Mouse (Mus musculus) embryonic facial prominence, embryonic 14.5 days (tissue): ENCODE measurements around the gene Cops2. TPM values are rescaled to one million over a fixed set of nuclear protein-coding genes. Genes with fewer than 3 reads are reported as not detected.

Source experiments
- ATAC-seq: fragments of 200-750 bp; cut with Nextera tagmentation; 2 replicates; pipeline ENCODE4 v1.8.0; 2017; ENCODE audit warnings: low read depth, moderate number of reproducible peaks, moderate TSS enrichment
- DNase-seq: peaks from one replicate; pipeline ENCODE4 v3.0.0-alpha.2; 2015; ENCODE audit warnings: low spot score
- H3K27ac ChIP-seq: fragments of 300-500 bp; sonication (generic); replicated peaks from 2 replicates; pipeline ENCODE4 v1.5.1; 2014; ENCODE audit warnings: low read depth, mild to moderate bottlenecking, low read length, moderate library complexity
- H3K27me3 ChIP-seq: fragments of 300-500 bp; sonication (generic); replicated peaks from 2 replicates; pipeline ENCODE4 v1.6.1; 2014; ENCODE audit warnings: low read length; ENCODE audit not compliant: control insufficient read depth, insufficient read depth
- H3K36me3 ChIP-seq: fragments of 300-500 bp; sonication (generic); 2 replicates; pipeline ENCODE4 v1.6.1; 2014; ENCODE audit warnings: low read length, mixed read lengths; ENCODE audit not compliant: control insufficient read depth, insufficient read depth
- H3K4me1 ChIP-seq: fragments of 300-500 bp; sonication (generic); 2 replicates; pipeline ENCODE4 v1.6.1; 2014; ENCODE audit warnings: antibody characterized with exemption, low read length; ENCODE audit not compliant: control insufficient read depth, insufficient read depth
- H3K4me2 ChIP-seq: fragments of 300-500 bp; sonication (generic); 2 replicates; pipeline ENCODE4 v1.6.1; 2014; ENCODE audit warnings: low read depth, mild to moderate bottlenecking, low read length, moderate library complexity, mixed read lengths
- H3K4me3 ChIP-seq: fragments of 300-500 bp; sonication (generic); 2 replicates; pipeline ENCODE4 v1.5.1; 2014; ENCODE audit warnings: low read depth, mild to moderate bottlenecking, low read length
- H3K9ac ChIP-seq: fragments of 300-500 bp; sonication (generic); 2 replicates; pipeline ENCODE4 v1.6.1; 2014; ENCODE audit warnings: low read depth, mild to moderate bottlenecking, low read length, moderate library complexity, mixed read lengths
- H3K9me3 ChIP-seq: fragments of 300-500 bp; sonication (generic); 2 replicates; pipeline ENCODE4 v1.6.1; 2016; ENCODE audit warnings: low read length; ENCODE audit not compliant: control insufficient read depth
- WGBS: fragments of 180-500 bp; shearing (Covaris S2); extraction: QIAGEN DNeasy Blood & Tissue Kit; methylation state at CpG from one replicate; pipeline ENCODE4 v1.1.7; 2014; 5-methylcytosine and 5-hydroxymethylcytosine counted together
- polyA plus RNA-seq: library from polyadenylated mRNA; unstranded; fragments of >200 nt; fragmentation: Nextera tagmentation; extraction: Ambion mirVana; gene quantifications from 2 replicates; pipeline ENCODE4 v1.2.1, GENCODE M21; 2014

Gene Cops2
- polyA plus RNA-seq, 1 experiment from 2014 or later = 90.0 TPM

GRCm38 (mm10) chr2:125792144-125792878 is 66.6 kb downstream of the Cops2 start:
- Histone ChIP-seq H3K27ac (no peak overlapping the region), H3K27me3 (no peaks in the 10 kb centered on the region), H3K9me3 (no peaks in the 10 kb centered on the region), H3K36me3 (no peaks in the 10 kb centered on the region), H3K4me1 (no peaks in the 10 kb centered on the region), H3K4me3 (no peak overlapping the region), H3K9ac (no peak overlapping the region), H3K4me2 (no peak overlapping the region)
- ATAC-seq = no peak
- no peak for DNase-seq
- whole genome bisulfite sequencing = 63% methylated on average over 2 of the region's 2 CpGs

GRCm38 (mm10) chr2:125791485-125791885 is 67.5 kb downstream of the Cops2 start:
- Histone ChIP-seq H3K4me2 (no peak overlapping the region), H3K4me1 (no peaks in the 10 kb centered on the region), H3K27ac (no peak overlapping the region)

GRCm38 (mm10) chr2:125790242-125790641 is 68.7 kb downstream of the Cops2 start:
- H3K27me3 ChIP-seq = no peaks in the 10 kb centered on the region
- no peaks in the 10 kb centered on the region for H3K4me1 ChIP-seq
- no peak overlapping the region for H3K27ac ChIP-seq
- no peak overlapping the region for H3K4me3 ChIP-seq
- ATAC-seq (no peak), DNase-seq (no peak)
- H3K36me3 ChIP-seq = no peaks in the 10 kb centered on the region
- no peaks in the 10 kb centered on the region for H3K9me3 ChIP-seq
- WGBS = 88% methylated on average over 4 of the region's 4 CpGs
- no peak overlapping the region for H3K9ac ChIP-seq
- H3K4me2 ChIP-seq = no peak overlapping the region

More at GRCm38 (mm10) chr2:125791485-125791885, 67.5 kb downstream of the Cops2 start:
- DNase-seq = no peak
- Histone ChIP-seq H3K4me3 (no peak overlapping the region), H3K9ac (no peak overlapping the region), H3K36me3 (no peaks in the 10 kb centered on the region), H3K9me3 (no peaks in the 10 kb centered on the region), H3K27me3 (no peaks in the 10 kb centered on the region)
- ATAC-seq = no peak
- 68% methylated on average over 7 of the region's 7 CpGs for WGBS

GRCm38 (mm10) chr2:125789265-125789664 is 69.7 kb downstream of the Cops2 start:
- Histone ChIP-seq H3K4me1 (no peaks in the 10 kb centered on the region), H3K36me3 (no peaks in the 10 kb centered on the region), H3K9ac (no peak overlapping the region), H3K27me3 (no peaks in the 10 kb centered on the region), H3K4me3 (no peak overlapping the region), H3K4me2 (no peak overlapping the region), H3K27ac (no peak overlapping the region), H3K9me3 (no peaks in the 10 kb centered on the region)
- WGBS = 64% methylated on average over 5 of the region's 5 CpGs
- DNase-seq = no peak
- no peak for ATAC-seq

- no peak overlapping the region for H3K9ac ChIP-seq
- H3K27ac ChIP-seq = no peak overlapping the region
- no peaks in the 10 kb centered on the region for H3K36me3 ChIP-seq
- H3K4me1 ChIP-seq = no peaks in the 10 kb centered on the region
- H3K4me2 ChIP-seq = no peak overlapping the region
- no peaks in the 10 kb centered on the region for H3K9me3 ChIP-seq
- no peak for DNase-seq
- WGBS = 81% methylated on average over 3 of the region's 3 CpGs
- H3K27me3 ChIP-seq = no peaks in the 10 kb centered on the region
- ATAC-seq = no peak
- no peak overlapping the region for H3K4me3 ChIP-seq
These were observed 70.2 kb downstream of the Cops2 start for GRCm38 (mm10) chr2:125788785-125789184.

GRCm38 (mm10) chr2:125788351-125788750 is 70.6 kb downstream of the Cops2 start:
- DNase-seq (no peak), ATAC-seq (no peak)
- H3K4me3 ChIP-seq = no peak overlapping the region
- H3K9me3 ChIP-seq = no peaks in the 10 kb centered on the region
- H3K36me3 ChIP-seq = no peaks in the 10 kb centered on the region
- H3K9ac ChIP-seq = no peak overlapping the region
- H3K27me3 ChIP-seq = no peaks in the 10 kb centered on the region
- H3K27ac ChIP-seq = no peak overlapping the region
- no peak overlapping the region for H3K4me2 ChIP-seq
- peaks cover 4% of the 10 kb centered on the region; the same call in 1 of the 2 replicates for H3K4me1 ChIP-seq

GRCm38 (mm10) chr2:125785021-125785420 is 73.9 kb downstream of the Cops2 start:
- H3K9ac ChIP-seq = no peak overlapping the region
- no peaks in the 10 kb centered on the region for H3K36me3 ChIP-seq
- H3K4me3 ChIP-seq = no peak overlapping the region
- DNase-seq (no peak), ATAC-seq (no peak)
- H3K27me3 ChIP-seq = no peaks in the 10 kb centered on the region
- H3K4me1 ChIP-seq = peaks cover 19% of the 10 kb centered on the region; the same call in 1 of the 2 replicates
- H3K4me2 ChIP-seq = no peak overlapping the region
- H3K9me3 ChIP-seq = no peaks in the 10 kb centered on the region
- WGBS = 70% methylated on average over 4 of the region's 4 CpGs
- no peak overlapping the region for H3K27ac ChIP-seq

- H3K36me3 ChIP-seq = no peaks in the 10 kb centered on the region; the same call in 1 of the 2 replicates
- no peak overlapping the region for H3K4me2 ChIP-seq
- H3K27ac ChIP-seq = no peak overlapping the region
- DNase-seq = no peak
- WGBS = 32% methylated on average over 4 of the region's 4 CpGs
- H3K4me3 ChIP-seq = no peak overlapping the region
- no peak overlapping the region for H3K9ac ChIP-seq
- H3K27me3 ChIP-seq = no peaks in the 10 kb centered on the region
- no peaks in the 10 kb centered on the region for H3K9me3 ChIP-seq
- ATAC-seq = no peak
- H3K4me1 ChIP-seq = peaks cover 19% of the 10 kb centered on the region; the same call in 1 of the 2 replicates
These were observed 74.5 kb downstream of the Cops2 start for GRCm38 (mm10) chr2:125784392-125784791.

- H3K27me3 ChIP-seq = no peaks in the 10 kb centered on the region
- H3K9ac ChIP-seq = no peak overlapping the region
- no peaks in the 10 kb centered on the region; the same call in 1 of the 2 replicates for H3K36me3 ChIP-seq
- H3K4me1 ChIP-seq = peaks cover 19% of the 10 kb centered on the region; the same call in 1 of the 2 replicates
- ATAC-seq = no peak
- H3K4me3 ChIP-seq = no peak overlapping the region
- WGBS = 44% methylated on average over 4 of the region's 4 CpGs
- H3K9me3 ChIP-seq = no peaks in the 10 kb centered on the region
- no peak for DNase-seq
- H3K4me2 ChIP-seq = no peak overlapping the region
- no peak overlapping the region for H3K27ac ChIP-seq
These were observed 75.1 kb downstream of the Cops2 start for GRCm38 (mm10) chr2:125783868-125784267.
